Mouse (Mus musculus): ENCODE data around the gene Hils1. TPM values are rescaled to one million over a fixed set of nuclear protein-coding genes. Genes with fewer than 3 reads are reported as not detected.

Hils1 gene
- not detected for polyA plus RNA-seq (2017; shearing (Covaris generic))

GRCm38 (mm10) chr11:94967419-94967818 is at the start of gene Hils1:
Gene Hils1 (plus strand): TSS chr11:94967593.

GRCm38 (mm10) chr11:94936045-94936444 is 31.3 kb upstream of the Hils1 start, which contains the start of gene Col1a1:
Gene Col1a1 (plus strand): TSS chr11:94936224.

GRCm38 (mm10) chr11:94976199-94976598 is 8.8 kb downstream of the Hils1 start, which contains the start of gene Sgca:
Gene Sgca (minus strand): TSS chr11:94976327.

DNA sequence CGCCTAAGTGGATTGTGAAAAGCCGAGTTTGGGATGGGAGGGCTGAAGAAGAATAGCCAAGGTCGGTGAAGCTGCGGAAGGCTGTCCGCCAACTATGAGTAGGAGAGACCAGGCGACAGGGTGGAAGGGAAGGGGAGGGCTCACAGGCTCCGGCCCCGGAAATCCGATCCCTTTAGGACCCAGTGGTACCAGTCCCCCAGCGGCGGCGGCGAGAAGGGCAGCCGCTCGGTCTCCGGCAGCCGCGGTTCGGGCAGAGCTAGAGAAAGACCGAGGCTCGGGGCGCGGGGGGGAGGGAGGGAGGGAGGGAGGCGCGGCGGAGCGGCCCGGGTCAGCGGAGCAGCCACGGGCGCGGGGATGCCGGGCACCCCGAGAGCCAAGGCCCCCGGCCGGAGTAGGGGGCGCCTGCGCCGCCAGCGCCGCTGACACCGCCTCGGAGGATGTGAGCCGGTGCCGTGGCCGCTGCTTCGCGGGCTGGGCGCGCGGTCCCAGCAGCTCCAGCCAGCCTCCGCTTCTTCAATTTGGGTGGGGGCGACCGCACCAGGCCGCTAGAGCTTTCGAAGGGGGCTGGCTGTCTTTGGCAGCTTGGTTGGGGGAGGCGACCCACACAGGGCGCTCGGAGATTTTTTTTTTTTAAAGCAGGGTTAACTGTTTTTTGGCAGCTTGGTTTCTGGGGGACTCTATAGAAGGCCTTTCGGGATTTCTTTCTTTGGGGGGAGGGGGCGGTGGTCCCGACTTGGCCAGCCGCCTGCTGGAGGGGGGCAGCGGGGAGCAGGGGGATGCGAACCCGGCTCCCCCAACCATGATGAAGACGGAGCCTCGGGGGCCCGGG is 23.6 kb downstream of the Hils1 start, which contains the start of gene Ppp1r9b:
TSS of gene Ppp1r9b (plus strand) at position 287 of the 829 bp plus-strand sequence.

DNA sequence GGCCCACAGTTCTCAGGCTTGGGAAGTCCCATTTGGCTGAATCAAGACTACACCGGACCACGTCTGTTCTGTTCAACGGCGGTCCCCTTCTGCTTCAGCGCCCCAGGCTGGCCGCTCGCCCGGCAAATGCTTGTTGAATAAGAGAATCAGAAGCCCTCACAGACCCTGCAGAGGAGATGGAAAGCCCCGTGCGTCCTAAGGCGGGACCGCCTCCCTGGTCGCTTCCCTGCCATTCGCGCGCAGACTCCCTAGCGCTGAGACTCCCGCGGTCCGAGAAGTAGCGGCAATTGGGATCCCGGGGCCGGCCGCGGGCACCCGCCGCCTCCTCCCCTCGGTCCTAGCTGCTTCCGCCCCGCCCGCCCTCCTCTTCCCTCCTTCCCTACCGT is 42.2 kb downstream of the Hils1 start, which contains the start of gene Samd14:
TSS of gene Samd14 (plus strand) at position 251 of the 386 bp plus-strand sequence.

Other genes with a start within 250 kb of the Hils1 start
- gene Cdc34b, start 225.8 kb upstream of the Hils1 start, polyA plus RNA-seq (2017; shearing (Covaris generic)) = not detected
- not detected for gene Tmem92, start 184.9 kb upstream of the Hils1 start, polyA plus RNA-seq (2017; shearing (Covaris generic))
- gene Col1a1, start 31.4 kb upstream of the Hils1 start, polyA plus RNA-seq (2017; shearing (Covaris generic)) = not detected
- not detected for gene Sgca, start 8.7 kb downstream of the Hils1 start, polyA plus RNA-seq (2017; shearing (Covaris generic))
- 12.3 TPM for gene Ppp1r9b, start 23.4 kb downstream of the Hils1 start, polyA plus RNA-seq (2017; shearing (Covaris generic))
- gene Samd14, start 42.3 kb downstream of the Hils1 start, polyA plus RNA-seq (2017; shearing (Covaris generic)) = not detected
- gene Pdk2, start 73.8 kb downstream of the Hils1 start, polyA plus RNA-seq (2017; shearing (Covaris generic)) = 8.8 TPM
- gene Itga3, start 109.2 kb downstream of the Hils1 start, polyA plus RNA-seq (2017; shearing (Covaris generic)) = 3.9 TPM
- not detected for gene Dlx3, start 152.5 kb downstream of the Hils1 start, polyA plus RNA-seq (2017; shearing (Covaris generic))
- gene Dlx4, start 178.7 kb downstream of the Hils1 start, polyA plus RNA-seq (2017; shearing (Covaris generic)) = not detected

Data from effector memory CD4-positive, alpha-beta T cell, adult 5 months (primary cell).